Mouse (Mus musculus): ENCODE results near the gene Tex261.
"Not testable (repeated sequence)": the region's sequence is repeated elsewhere in the genome, so short reads cannot be mapped to it uniquely, and the experiment has no call there.

Gene Tex261

GRCm38 (mm10) chr6:83775638-83776293 lies at the start of gene Tex261:
Tex261 (minus strand) TSS chr6:83775813.
- DNase-seq (ENCODE audit: low spot score in 2 of 2) = peak; percentile 68 to 89

GRCm38 (mm10) chr6:83821856-83822255 lies 46.2 kb upstream of the Tex261 start:
- DNase-seq (ENCODE audit: low spot score in 2 of 2) = no peak

GRCm38 (mm10) chr6:83820727-83821515 lies 45.3 kb upstream of the Tex261 start:
- no peak for DNase-seq (ENCODE audit: low spot score in 2 of 2)

- DNase-seq (ENCODE audit: low spot score in 2 of 2) = no peak
Observed at GRCm38 (mm10) chr6:83818996-83819395, 43.4 kb upstream of the Tex261 start.

GRCm38 (mm10) chr6:83815801-83816200 lies 40.2 kb upstream of the Tex261 start:
- DNase-seq (ENCODE audit: low spot score in 2 of 2) = no peak

- DNase-seq (ENCODE audit: low spot score in 2 of 2) = no peak
Observed at GRCm38 (mm10) chr6:83802846-83803245, 27.2 kb upstream of the Tex261 start.

- DNase-seq (ENCODE audit: low spot score in 2 of 2) = no peak
Observed at GRCm38 (mm10) chr6:83802033-83802432, 26.4 kb upstream of the Tex261 start.

- DNase-seq (ENCODE audit: low spot score in 2 of 2) = no peak
Observed at GRCm38 (mm10) chr6:83796686-83797085, 21.1 kb upstream of the Tex261 start.

GRCm38 (mm10) chr6:83795492-83795900 lies 19.9 kb upstream of the Tex261 start:
- peak; percentile 27 to 59 for DNase-seq (ENCODE audit: low spot score in 2 of 2)

GRCm38 (mm10) chr6:83794760-83795296 lies 19.2 kb upstream of the Tex261 start, which contains the start of gene Nagk:
Nagk (plus strand) TSS chr6:83794982.
- DNase-seq (ENCODE audit: low spot score in 2 of 2) = peak; percentile 93

- no peak for DNase-seq (ENCODE audit: low spot score in 2 of 2)
Observed at GRCm38 (mm10) chr6:83791251-83791890, 15.8 kb upstream of the Tex261 start.

- not testable (repeated sequence) for DNase-seq (ENCODE audit: low spot score in 2 of 2)
Observed at GRCm38 (mm10) chr6:83790533-83790932, 14.9 kb upstream of the Tex261 start.

- no peak for DNase-seq (ENCODE audit: low spot score in 2 of 2)
Observed at GRCm38 (mm10) chr6:83788554-83788953, 12.9 kb upstream of the Tex261 start.

- DNase-seq (ENCODE audit: low spot score in 2 of 2) = no peak
Observed at GRCm38 (mm10) chr6:83786426-83786825, 10.8 kb upstream of the Tex261 start.

- DNase-seq (ENCODE audit: low spot score in 2 of 2) = peak in 1 of 2 experiments; percentile 38
Observed at GRCm38 (mm10) chr6:83779026-83779425, 3.4 kb upstream of the Tex261 start.

- no peak for DNase-seq (ENCODE audit: low spot score in 2 of 2)
Observed at GRCm38 (mm10) chr6:83778306-83778705, 2.7 kb upstream of the Tex261 start.

- no peak for DNase-seq (ENCODE audit: low spot score in 2 of 2)
Observed at GRCm38 (mm10) chr6:83774781-83775563, 641 bp downstream of the Tex261 start.

GRCm38 (mm10) chr6:83774126-83774525 lies 1.5 kb downstream of the Tex261 start:
- DNase-seq (ENCODE audit: low spot score in 2 of 2) = no peak

GRCm38 (mm10) chr6:83768485-83768884 lies 7.1 kb downstream of the Tex261 start:
- no peak for DNase-seq (ENCODE audit: low spot score in 2 of 2)

GRCm38 (mm10) chr6:83766982-83767381 lies 8.6 kb downstream of the Tex261 start:
- DNase-seq (ENCODE audit: low spot score in 2 of 2) = no peak

- DNase-seq (ENCODE audit: low spot score in 2 of 2) = no peak
Observed at GRCm38 (mm10) chr6:83762880-83763431, 12.7 kb downstream of the Tex261 start.

Data from left cerebral cortex, adult 9 months (tissue).